Mouse (Mus musculus) R1 (cell line): ENCODE measurements around the gene Trpv5.

Experiments used
- DNase-seq: peaks from one replicate; pipeline ENCODE4 v3.0.0-alpha.2; 2018; ENCODE audit warnings: low read depth, low spot score

The Trpv5 gene

DNA sequence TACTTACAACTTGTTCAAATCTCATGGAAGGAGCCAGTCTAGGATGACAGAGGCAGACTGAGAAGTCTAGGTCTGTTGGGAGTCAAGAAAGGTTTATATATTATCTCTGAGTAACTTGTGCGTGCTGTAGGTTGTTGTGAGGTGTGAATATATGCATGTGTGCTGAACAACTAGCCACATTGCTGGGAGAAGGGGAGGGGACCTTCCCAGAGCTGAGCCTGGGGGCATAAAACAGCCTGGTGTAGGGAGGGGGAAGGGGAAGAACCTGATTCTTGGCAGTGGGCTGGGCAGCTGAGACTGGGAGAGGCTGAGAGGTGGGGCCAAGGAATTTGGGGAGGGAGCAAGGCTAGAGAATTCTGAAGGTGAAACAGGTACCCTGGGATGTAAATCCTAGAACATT lies at the start of gene Trpv5:
Trpv5 (minus strand) TSS at position 101 of the 400 bp plus-strand sequence.
- peak; percentile 35 for DNase-seq

DNA sequence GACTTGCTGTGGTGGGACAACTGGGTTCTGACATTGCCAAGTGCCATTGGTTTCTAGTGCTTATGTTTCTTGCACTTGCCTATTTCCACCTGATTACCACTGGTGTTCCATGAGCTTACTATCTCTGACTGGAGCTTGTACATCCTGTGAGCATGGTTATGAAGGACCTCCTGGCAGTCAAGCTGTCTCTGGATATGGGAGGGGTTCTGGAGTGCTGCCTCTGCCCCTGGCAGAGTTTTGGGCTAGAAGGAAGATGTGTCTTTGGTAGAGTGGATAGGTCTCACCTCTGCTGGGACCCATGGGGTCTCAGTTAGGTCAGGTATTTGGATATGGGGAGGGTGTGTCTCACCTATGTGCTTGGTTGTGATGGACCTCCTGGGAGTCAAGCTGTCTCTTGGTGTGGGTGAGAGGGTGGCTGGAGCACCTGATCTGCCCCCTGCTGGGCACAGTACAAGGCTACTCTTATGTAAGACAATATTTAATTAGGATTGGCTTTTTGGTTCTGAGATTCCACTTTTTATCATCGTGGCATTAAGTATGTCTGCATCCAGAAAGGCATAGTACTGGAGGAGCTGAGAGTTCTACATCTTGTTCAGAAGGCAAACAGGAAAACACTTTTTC lies 47.5 kb upstream of the Trpv5 start:
- no peak for DNase-seq

DNA sequence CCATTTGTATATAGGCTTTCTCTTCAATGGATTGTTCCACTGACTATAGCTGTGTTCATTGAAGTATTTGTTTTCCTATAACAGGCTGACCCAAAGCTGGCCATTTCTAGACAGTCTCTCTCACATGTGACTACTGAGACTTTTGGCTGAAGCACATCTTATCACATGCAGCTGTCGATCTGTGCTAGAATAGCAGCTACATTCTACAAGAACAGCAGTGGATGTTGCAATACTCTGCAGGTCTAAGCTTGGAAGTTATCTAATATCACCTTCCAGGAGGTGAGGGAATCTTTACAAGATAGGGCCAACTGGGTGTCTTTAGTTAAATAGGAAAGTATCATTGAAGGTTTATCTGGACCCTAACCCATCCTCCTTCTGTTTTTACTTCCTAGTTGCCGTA lies 40.9 kb upstream of the Trpv5 start:
- DNase-seq: no peak

DNA sequence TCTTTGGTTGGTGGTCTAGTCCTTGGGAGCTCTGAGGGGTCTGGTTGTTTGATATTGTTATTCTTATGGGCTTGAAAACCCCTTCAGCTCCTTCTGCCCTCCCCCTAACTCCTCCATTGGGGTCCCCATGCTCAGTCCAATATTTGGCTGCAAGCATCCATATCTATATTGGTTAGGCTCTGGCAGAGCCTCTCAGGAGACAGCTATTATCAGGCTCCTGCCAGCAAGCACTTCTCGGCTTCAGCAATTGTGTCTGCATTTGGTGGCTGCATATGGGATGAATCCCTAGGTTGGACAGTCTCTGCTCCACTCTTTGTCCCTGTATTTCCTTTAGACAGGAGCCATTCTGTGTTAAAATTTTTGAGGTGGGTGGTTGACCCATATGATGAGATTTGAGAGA lies 29.7 kb upstream of the Trpv5 start:
- no peak for DNase-seq

DNA sequence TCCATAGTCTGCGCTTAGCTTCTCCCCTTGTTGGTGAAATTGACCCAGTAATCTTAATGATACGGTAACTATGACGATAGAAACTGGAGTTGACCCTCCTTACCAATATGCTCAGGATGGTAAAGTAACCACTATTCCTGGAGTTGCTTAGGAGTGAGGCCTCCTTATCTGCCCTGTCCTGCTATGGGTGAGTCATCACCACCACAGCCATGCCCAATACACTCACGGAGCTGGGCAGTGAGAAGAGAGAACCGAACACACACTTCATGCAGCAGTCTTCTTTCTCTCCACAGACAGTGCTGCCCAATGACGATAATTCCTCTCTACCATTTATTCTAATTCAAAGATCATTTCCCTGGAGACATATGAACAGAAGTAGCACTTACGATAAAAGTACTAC lies 25.7 kb upstream of the Trpv5 start:
- DNase-seq: no peak

DNA sequence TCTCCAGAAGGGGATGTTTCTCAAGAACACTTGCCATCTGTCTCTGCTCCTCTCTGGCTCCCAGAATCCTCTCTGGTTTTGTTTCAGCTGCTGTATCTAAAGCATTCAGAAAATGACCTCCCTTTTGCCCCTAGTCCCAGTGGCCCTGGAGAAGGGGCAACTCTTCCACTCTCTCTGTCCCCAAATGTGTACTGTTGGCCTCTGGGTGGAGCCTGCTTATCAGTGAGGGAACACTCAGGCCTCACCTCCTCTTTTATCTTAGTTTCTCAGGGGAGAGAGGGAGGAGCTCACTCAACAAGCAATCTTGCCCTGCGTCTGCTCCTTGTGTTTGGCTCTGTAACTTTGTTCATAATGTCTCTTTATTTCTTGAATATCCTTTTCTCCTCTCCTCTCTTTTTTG lies 23.6 kb upstream of the Trpv5 start, which contains the start of gene Kel:
Kel (minus strand) TSS at position 217 of the 400 bp plus-strand sequence.
- DNase-seq: no peak

DNA sequence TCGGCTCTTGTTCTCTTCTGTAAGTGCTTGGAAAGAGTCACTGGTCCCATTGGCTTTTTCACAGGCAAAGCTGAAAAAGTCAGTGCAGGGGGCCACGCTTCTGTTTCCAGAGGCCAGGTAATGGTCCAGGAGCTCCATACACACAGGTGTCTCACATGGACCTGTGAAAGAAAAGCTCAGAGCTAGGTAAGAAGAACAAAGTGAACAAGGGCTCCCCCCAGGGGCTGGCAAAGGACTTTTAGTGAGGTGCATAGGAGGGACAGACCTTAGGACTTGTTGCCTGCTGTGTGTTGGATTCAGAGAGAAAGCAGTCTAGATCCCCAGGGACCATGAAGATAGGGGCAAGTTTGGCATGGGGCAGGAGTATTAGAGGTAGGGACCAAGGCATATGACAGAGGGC lies 22.4 kb upstream of the Trpv5 start:
- peak; percentile 13 for DNase-seq

DNA sequence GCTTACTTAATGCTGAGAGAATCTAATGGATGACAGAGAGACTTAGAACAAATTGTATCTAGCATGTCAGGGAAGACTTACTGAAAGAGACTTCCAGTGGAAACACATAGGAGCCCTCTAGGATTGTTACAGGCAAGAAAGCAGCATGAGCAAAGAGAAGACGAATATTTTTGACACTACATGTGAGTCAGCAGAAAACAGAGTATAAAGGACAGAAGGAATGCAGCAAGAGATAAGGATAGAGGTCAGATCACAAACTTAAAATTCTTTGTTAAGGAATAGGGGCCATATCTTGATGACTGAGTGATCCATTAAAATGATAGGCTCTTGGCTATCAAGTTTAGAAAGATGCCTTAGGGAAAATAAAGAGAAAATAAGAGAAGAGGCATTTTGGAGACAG lies 20.7 kb upstream of the Trpv5 start:
- DNase-seq: no peak

DNA sequence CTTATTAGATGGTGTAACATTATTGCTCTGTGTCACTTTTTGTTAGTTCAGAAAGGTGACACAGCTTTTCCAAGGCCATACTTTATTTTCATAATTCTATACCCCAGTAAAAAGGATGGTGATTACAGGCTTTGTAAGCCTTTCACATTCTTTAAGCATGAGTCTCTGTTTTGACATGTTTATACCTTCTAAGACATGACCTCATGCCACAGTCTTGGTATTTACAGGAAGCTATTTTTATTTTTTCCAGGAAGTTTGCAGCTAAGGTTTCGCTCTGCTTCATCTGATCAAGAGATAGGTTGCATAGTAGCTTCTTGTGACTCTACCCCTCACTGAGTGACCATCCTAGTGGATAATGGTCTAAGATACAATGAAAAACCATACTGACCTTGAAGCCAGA lies 13.8 kb upstream of the Trpv5 start:
- no peak for DNase-seq

DNA sequence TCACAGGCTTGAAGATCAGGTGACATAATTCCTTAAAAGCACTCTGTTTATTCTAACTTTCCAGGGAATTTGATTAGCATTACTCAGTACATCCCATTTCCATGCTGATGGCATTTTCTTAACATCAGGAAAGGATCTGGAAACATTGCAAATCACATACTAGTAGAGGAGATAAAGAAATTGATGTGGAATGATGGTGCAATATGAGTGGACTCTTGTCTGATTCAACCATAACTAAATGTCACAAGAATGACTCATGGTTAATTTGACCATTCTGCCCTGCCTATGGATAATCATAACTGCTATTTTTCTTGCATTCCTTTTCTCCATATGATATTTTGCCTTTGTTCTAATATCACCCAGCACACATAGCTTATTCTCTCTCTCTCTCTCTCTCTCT lies 11.6 kb upstream of the Trpv5 start:
- DNase-seq: no peak

DNA sequence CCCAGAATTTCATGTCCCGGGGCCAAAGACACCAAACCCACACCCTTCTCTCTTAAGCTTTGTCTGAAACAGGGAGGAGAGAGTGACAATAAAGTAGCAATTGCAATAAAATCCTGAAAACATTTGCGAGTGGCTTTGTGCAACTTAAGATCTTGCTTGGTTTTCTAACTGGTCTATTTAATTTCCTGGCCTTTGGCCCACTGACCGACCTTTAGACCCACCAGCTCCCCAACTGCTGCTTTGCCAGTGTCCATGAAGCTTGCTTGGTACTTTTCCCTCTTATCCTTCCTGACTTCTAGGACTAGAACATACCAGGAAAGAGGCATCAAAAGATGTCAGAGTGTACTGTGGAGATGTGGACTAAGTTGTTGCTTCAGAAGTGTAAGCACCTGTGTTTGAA lies 5.0 kb upstream of the Trpv5 start:
- DNase-seq: no peak

DNA sequence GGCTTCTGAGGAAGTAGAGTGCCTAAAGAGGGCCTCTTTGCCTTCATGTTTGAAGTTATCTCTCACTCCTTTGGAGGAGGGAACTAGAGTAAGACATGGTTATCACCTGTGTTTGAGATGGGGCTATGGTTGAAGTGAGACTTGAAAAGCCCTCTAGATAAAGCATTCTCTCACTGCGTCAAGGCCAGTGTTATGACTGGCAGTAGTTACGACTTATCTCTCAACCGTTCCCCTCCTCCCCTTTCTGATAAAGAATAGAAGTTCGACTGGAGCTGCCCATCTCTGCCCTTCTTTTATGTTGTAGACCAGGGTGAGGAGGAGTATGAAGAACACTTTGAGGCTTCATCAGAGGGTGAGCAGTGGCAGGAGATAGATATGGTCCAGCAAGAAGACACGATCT lies 4.3 kb upstream of the Trpv5 start:
- DNase-seq: no peak

DNA sequence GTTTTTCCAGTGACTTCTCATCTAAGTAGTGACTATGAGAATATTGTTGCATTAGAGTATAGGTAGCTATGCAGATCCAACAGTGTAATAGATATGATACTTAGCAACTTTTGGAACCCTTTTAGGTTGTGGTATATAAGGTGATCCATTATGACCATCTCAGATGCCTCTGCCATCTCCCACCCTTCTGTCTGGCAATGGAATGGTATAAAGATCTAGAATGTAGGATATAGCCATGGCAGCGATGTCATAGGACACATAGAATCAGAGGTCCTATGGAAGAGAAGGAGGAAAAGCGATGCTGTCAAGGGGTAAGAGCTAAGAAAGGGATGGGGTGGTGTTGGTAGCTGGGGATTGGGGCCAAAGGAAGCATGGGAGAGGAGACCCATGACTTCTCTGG lies 3.6 kb upstream of the Trpv5 start, which contains the start of gene Llcfc1:
Llcfc1 (plus strand) TSS at position 301 of the 400 bp plus-strand sequence.
- DNase-seq: no peak

DNA sequence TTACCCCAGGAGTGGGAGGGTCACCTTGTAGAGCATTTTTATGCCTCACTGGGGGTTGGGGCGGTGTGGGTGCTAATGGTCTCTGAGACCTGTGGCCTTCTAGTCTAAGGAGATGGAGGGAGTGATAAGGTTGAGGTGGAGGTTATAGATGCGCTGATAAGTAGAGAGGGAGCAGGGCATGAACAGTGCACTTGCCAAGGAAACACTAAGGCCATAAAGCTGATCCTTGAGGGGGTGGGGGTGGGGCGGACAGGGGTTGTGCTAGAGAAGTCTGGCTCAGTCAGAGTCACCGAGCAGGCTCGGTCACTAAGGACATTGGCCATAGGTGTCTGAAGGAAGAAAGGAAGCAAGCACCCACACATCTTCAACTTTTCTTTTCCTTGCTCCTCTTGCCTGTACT lies 1.1 kb upstream of the Trpv5 start:
- no peak for DNase-seq

DNA sequence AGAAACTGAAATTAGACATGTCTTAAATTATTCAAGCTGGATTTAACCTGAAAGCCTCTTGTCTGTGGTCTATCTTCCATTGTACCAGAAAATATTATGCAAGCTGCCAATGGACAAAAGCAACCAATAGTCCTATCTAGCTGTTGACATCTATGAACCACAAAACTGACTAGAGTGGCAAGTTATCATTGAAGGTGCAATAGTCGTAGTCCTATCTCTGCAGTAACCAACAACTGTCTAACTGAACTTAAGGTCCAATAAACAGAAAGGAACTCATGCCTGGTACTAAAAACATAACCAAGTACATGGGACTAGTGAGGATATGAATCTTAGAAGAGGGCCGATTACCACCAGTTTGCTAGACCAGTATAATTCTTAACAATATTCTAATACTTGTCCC lies 4.0 kb downstream of the Trpv5 start:
- no peak for DNase-seq

DNA sequence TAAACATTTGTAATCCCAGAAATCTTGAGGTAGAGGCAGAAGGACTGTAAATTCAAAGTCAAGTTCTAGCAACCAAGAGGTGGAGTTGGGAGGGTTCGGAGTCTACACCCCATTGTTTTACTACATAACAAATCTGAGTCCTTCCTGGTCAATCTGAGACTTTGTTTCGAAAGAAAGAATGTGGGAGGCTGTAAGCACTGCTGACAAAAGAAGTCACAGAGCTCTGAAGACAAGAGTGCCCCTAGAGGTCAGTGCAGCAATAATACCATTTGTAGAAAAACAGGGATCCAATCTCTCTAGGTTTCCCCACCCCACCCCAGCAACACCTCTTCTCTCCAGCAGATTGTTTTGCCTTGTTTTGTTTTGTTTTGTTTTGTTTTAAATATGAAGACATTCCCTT lies 18.2 kb downstream of the Trpv5 start:
- DNase-seq: peak; percentile 58

DNA sequence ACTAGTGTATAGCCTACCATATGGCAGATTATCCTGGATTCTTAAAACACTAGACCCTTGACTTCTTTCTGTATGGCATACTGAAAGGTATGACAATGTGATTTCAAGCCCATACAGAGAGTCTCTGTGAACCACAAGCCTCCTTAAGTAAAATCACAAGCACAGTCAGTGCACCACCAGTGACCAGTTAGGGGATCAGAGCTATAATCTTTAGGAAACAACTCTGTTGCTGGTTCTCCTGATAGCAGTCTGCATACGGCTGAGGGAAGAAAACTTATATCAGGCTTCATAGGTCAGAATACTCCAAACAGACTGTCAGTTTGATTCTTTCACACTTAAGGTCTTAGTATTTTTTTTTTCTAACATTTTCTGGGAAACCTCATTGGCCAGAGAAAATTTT lies 22.1 kb downstream of the Trpv5 start:
- DNase-seq: no peak

DNA sequence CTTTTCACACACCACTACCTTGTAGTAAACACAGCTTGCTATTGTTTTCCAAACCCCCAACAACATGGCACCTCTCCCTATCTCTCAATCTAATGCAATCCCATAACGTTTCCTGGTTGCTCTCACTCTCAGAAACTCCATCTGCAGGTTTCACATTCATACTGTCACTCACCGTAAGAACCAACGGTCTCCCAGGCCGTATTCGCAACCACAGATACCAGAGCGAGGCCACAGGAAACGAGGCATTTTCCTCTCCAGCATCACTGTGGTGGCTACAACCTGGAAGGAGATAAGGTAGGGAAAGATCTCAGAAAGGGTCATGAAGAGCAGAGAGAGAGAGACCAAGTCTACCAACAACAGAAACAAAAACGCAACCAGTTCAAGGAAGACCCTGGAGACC lies 25.9 kb downstream of the Trpv5 start:
- DNase-seq: no peak

DNA sequence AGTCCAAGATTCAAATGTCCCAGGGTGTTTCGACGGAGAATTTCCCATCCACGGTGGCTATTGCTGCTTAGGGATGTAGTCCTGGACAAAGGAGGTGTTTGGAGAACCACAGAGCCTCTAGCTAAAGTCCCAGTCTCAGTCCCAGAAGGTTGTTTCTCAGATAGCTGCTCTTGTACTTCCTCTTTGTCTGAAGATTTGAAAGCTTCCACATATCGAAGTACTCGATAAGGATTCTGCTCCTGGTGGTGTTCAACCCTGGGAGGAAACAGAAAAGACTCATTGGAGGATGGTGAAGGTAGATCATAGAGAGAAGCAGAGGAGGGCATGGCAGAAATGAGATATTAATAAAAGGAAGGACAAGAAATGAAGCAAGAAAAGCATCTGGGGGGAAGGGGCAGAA lies 27.4 kb downstream of the Trpv5 start:
- DNase-seq: no peak

DNA sequence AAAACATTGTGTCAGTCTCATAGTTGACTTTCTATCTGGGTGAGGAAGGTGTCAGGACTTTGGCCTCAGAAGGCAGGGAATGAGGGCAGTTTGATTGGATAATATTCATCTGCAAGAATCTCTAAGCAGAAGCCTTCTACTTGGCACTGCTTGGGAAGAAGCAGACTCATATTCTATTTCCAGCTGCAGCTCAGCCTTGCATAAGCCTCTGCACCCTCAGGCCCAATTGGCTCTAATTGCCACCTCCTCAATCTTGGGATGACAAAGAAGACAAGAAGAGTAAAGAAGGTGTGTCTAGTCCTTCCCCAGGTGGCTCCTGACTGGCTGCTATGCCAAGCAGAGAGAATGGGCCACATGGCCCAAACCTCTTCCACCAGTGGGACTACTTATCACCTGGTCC lies 33.9 kb downstream of the Trpv5 start:
- DNase-seq: no peak

DNA sequence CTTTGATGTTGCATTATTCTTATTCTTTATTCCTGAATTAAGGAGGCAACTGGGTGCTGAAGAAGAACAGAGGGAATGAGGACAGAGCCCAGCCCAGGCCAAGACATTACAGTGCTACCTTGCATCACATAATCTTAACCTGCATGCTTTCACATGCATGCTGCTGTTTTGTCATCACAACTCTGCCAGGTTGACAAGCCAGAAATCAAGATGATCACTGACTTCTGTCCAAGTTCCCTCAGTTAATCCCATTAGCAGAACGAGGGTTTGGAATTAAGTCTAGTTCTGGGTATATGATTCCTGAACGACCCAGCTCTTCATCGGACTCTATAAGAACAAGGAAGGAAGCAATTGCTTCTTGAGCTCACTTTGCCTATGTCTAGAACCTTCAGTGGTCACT lies 34.3 kb downstream of the Trpv5 start:
- DNase-seq: no peak

DNA sequence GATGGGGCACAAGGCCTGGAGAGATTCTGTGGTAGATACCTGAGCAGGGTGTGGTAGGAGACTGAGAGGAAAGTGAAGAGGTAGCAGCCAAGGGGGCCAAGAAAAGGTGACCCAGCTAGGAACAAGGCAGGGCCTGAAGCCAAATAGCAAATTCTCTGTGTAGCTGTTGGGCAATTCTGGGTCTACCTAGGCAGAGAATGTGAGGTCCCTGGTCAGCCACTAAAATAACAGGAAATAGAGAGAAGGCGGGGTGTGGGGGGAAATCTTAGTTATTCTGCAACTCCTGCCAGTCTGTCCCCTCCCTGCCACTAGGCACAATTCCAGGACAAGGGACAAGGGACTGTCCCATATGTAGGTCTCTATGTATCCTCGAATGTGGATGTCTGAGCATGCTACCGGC lies 37.3 kb downstream of the Trpv5 start:
- no peak for DNase-seq

DNA sequence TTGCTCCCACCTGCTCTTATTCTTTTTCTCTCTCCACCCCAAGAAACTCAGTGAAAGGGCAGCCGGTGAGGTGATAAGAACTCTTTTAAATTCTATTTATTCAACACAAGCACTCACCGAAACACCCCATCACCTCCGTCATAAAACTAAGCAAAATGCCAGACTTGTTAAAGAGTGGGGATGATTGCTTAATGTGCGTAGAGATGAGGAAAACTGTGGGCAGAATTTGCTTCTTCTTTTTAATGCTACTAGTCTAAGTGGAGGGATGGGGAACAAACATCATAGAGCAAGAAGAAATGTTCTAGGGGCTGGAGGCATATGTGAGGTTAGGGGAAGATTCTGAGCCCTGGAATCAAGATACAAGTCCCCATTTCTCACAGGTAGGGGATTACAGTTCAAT lies 37.8 kb downstream of the Trpv5 start:
- DNase-seq: no peak

DNA sequence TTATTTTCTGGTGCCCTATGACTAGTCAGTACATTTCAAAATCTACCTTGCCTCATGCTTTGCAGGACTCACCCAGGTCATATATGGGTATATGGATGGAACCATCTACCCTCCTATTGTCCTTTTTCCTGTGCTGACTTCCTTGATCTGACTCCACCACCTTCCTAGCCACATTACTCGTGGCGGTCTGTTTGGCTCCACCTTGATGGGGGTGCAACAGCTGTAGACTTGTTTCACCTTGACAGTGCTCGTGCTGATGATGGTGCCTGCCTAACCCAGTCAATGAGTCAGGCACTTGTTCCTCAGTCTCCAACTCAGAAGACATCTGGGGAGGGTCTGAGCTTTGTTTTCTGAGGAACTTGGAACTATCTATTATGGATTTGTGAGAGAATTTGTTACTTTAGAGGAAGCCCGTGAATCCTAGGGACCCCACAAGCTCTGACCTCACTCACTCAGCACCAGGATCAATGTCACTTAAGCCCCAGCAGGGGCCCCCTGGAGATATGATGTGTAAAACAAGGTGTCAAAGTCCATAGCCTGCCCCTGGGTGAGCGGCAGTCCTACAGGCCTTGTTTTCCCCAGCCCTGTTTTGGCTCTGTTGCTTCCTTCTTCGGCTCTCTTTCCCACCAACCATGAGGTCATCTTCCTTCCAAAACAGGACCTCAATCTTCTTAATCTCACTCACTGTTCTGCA lies 39.2 kb downstream of the Trpv5 start:
- no peak for DNase-seq
